Mouse (Mus musculus) embryonic facial prominence, embryonic 15.5 days (tissue): ENCODE measurements around the gene Entpd5. TPM values are rescaled to one million over a fixed set of nuclear protein-coding genes. Genes with fewer than 3 reads are reported as not detected.

Experiments
- ATAC-seq: fragments of 200-750 bp; cut with Nextera tagmentation; 2 replicates; pipeline ENCODE4 v1.8.0; 2017; ENCODE audit warnings: low read depth, moderate TSS enrichment; ENCODE audit not compliant: insufficient number of reproducible peaks, low FRiP score, low TSS enrichment
- H3K27ac ChIP-seq: fragments of 300-500 bp; sonication (generic); replicated peaks from 2 replicates; pipeline ENCODE4 v1.5.1; 2015; ENCODE audit warnings: mild to moderate bottlenecking, inconsistent platforms
- H3K27me3 ChIP-seq: fragments of 300-500 bp; sonication (generic); 2 replicates; pipeline ENCODE4 v1.6.1; 2015; ENCODE audit warnings: inconsistent platforms
- H3K36me3 ChIP-seq: fragments of 300-500 bp; sonication (generic); 2 replicates; pipeline ENCODE4 v1.6.1; 2015; ENCODE audit warnings: mild to moderate bottlenecking, inconsistent platforms
- H3K4me1 ChIP-seq: fragments of 300-500 bp; sonication (generic); 2 replicates; pipeline ENCODE4 v1.6.1; 2015; ENCODE audit warnings: inconsistent platforms
- H3K4me2 ChIP-seq: fragments of 300-500 bp; sonication (generic); replicated peaks from 2 replicates; pipeline ENCODE4 v1.6.1; 2015; ENCODE audit warnings: mild to moderate bottlenecking, inconsistent platforms
- H3K4me3 ChIP-seq: fragments of 300-500 bp; sonication (generic); replicated peaks from 2 replicates; pipeline ENCODE4 v1.5.1; 2015; ENCODE audit warnings: mild to moderate bottlenecking, inconsistent platforms
- H3K9ac ChIP-seq: fragments of 300-500 bp; sonication (generic); 2 replicates; pipeline ENCODE4 v1.6.1; 2015; ENCODE audit warnings: inconsistent platforms
- H3K9me3 ChIP-seq: fragments of 300-500 bp; sonication (generic); replicated peaks from 2 replicates; pipeline ENCODE4 v1.6.1; 2016; ENCODE audit warnings: inconsistent platforms
- WGBS: fragments of 180-500 bp; shearing (Covaris S2); methylation state at CpG from one replicate; pipeline ENCODE4 v1.1.7; 2015; 5-methylcytosine and 5-hydroxymethylcytosine counted together
- polyA plus RNA-seq: library from polyadenylated mRNA; unstranded; fragments of >200 nt; fragmentation: Nextera tagmentation; extraction: Ambion mirVana; gene quantifications from 2 replicates; pipeline ENCODE4 v1.2.1, GENCODE M21; 2015

Entpd5 gene
- polyA plus RNA-seq, 1 experiment from 2014 or later = 24.1 TPM

- no peak for ATAC-seq
- H3K4me2 ChIP-seq = no peak overlapping the region
- no peak overlapping the region for H3K9ac ChIP-seq
- H3K4me3 ChIP-seq = no peak overlapping the region
- WGBS = 65% methylated on average over 5 of the region's 5 CpGs
- no peaks in the 10 kb centered on the region for H3K4me1 ChIP-seq
- H3K9me3 ChIP-seq = no peaks in the 10 kb centered on the region
- H3K36me3 ChIP-seq = no peaks in the 10 kb centered on the region
- no peak overlapping the region for H3K27ac ChIP-seq
- H3K27me3 ChIP-seq = no peaks in the 10 kb centered on the region
Measured at GRCm38 (mm10) chr12:84398629-84399028, 10.2 kb downstream of the Entpd5 start.

GRCm38 (mm10) chr12:84397685-84398084, 11.1 kb downstream of the Entpd5 start:
- no peak for ATAC-seq
- no peaks in the 10 kb centered on the region for H3K36me3 ChIP-seq

GRCm38 (mm10) chr12:84396947-84397679, 11.7 kb downstream of the Entpd5 start:
- peak; percentile 85 for ATAC-seq
- H3K9me3 ChIP-seq = no peaks in the 10 kb centered on the region
- no peak overlapping the region; the same call in 1 of the 2 replicates for H3K27ac ChIP-seq
- WGBS = 69% methylated on average over 14 of the region's 14 CpGs
- no peak overlapping the region; the same call in 1 of the 2 replicates for H3K4me3 ChIP-seq
- no peaks in the 10 kb centered on the region for H3K4me1 ChIP-seq
- no peak overlapping the region for H3K9ac ChIP-seq
- H3K27me3 ChIP-seq = no peaks in the 10 kb centered on the region
- no peak overlapping the region for H3K4me2 ChIP-seq
- no peaks in the 10 kb centered on the region for H3K36me3 ChIP-seq

More at GRCm38 (mm10) chr12:84397685-84398084, 11.1 kb downstream of the Entpd5 start:
- no peaks in the 10 kb centered on the region for H3K9me3 ChIP-seq
- H3K27me3 ChIP-seq = no peaks in the 10 kb centered on the region
- H3K27ac ChIP-seq = no peak overlapping the region
- no peak overlapping the region for H3K9ac ChIP-seq
- H3K4me1 ChIP-seq = no peaks in the 10 kb centered on the region
- H3K4me2 ChIP-seq = no peak overlapping the region
- no peak overlapping the region for H3K4me3 ChIP-seq

- ATAC-seq = no peak
- H3K4me2 ChIP-seq = no peak overlapping the region
- H3K27me3 ChIP-seq = no peaks in the 10 kb centered on the region
- H3K9me3 ChIP-seq = no peaks in the 10 kb centered on the region
- no peaks in the 10 kb centered on the region for H3K4me1 ChIP-seq
- H3K9ac ChIP-seq = no peak overlapping the region
- no peak overlapping the region for H3K27ac ChIP-seq
- no peak overlapping the region for H3K4me3 ChIP-seq
- 83% methylated on average over 5 of the region's 5 CpGs for WGBS
- no peaks in the 10 kb centered on the region for H3K36me3 ChIP-seq
Measured at GRCm38 (mm10) chr12:84393847-84394246, 15.0 kb downstream of the Entpd5 start.

GRCm38 (mm10) chr12:84392681-84393080, 16.1 kb downstream of the Entpd5 start:
- Histone ChIP-seq H3K4me3 (no peak overlapping the region), H3K4me2 (no peak overlapping the region), H3K9me3 (no peaks in the 10 kb centered on the region), H3K27me3 (no peaks in the 10 kb centered on the region), H3K36me3 (no peaks in the 10 kb centered on the region), H3K27ac (no peak overlapping the region), H3K9ac (no peak overlapping the region), H3K4me1 (no peaks in the 10 kb centered on the region)
- no peak for ATAC-seq
- 91% methylated on average over 4 of the region's 4 CpGs for WGBS

- WGBS = 66% methylated on average over 6 of the region's 6 CpGs
- Histone ChIP-seq H3K4me1 (no peaks in the 10 kb centered on the region), H3K4me2 (no peak overlapping the region), H3K4me3 (no peak overlapping the region), H3K36me3 (no peaks in the 10 kb centered on the region), H3K27me3 (no peaks in the 10 kb centered on the region), H3K27ac (no peak overlapping the region), H3K9me3 (no peaks in the 10 kb centered on the region), H3K9ac (no peak overlapping the region)
- ATAC-seq = no peak
Measured at GRCm38 (mm10) chr12:84390336-84390735, 18.5 kb downstream of the Entpd5 start.

- H3K9me3 ChIP-seq = no peaks in the 10 kb centered on the region
- no peak overlapping the region for H3K27ac ChIP-seq
- WGBS = 65% methylated on average over 14 of the region's 14 CpGs
- no peaks in the 10 kb centered on the region for H3K4me1 ChIP-seq
- H3K36me3 ChIP-seq = no peaks in the 10 kb centered on the region
- H3K9ac ChIP-seq = no peak overlapping the region
- no peak overlapping the region for H3K4me2 ChIP-seq
- no peaks in the 10 kb centered on the region for H3K27me3 ChIP-seq
- H3K4me3 ChIP-seq = no peak overlapping the region
- no peak for ATAC-seq
Measured at GRCm38 (mm10) chr12:84388774-84389400, 19.9 kb downstream of the Entpd5 start.

GRCm38 (mm10) chr12:84388097-84388496, 20.7 kb downstream of the Entpd5 start:
- no peak overlapping the region for H3K4me2 ChIP-seq
- H3K4me1 ChIP-seq = no peaks in the 10 kb centered on the region
- WGBS = 81% methylated on average over 8 of the region's 8 CpGs
- no peak overlapping the region for H3K4me3 ChIP-seq
- no peaks in the 10 kb centered on the region for H3K36me3 ChIP-seq
- H3K9ac ChIP-seq = no peak overlapping the region
- no peak for ATAC-seq
- H3K27me3 ChIP-seq = no peaks in the 10 kb centered on the region
- no peak overlapping the region for H3K27ac ChIP-seq
- H3K9me3 ChIP-seq = no peaks in the 10 kb centered on the region

- H3K4me3 ChIP-seq = no peak overlapping the region
- no peak for ATAC-seq
- 92% methylated on average over 4 of the region's 4 CpGs for WGBS
- H3K9ac ChIP-seq = no peak overlapping the region
- H3K4me1 ChIP-seq = no peaks in the 10 kb centered on the region
- H3K27ac ChIP-seq = no peak overlapping the region
- no peaks in the 10 kb centered on the region for H3K27me3 ChIP-seq
- no peaks in the 10 kb centered on the region for H3K9me3 ChIP-seq
- H3K4me2 ChIP-seq = no peak overlapping the region
- no peaks in the 10 kb centered on the region for H3K36me3 ChIP-seq
Measured at GRCm38 (mm10) chr12:84385408-84385807, 23.4 kb downstream of the Entpd5 start.

- ATAC-seq = no peak
- Histone ChIP-seq H3K4me2 (no peak overlapping the region), H3K36me3 (no peaks in the 10 kb centered on the region), H3K9ac (no peak overlapping the region), H3K27me3 (no peaks in the 10 kb centered on the region), H3K4me3 (no peak overlapping the region), H3K4me1 (no peaks in the 10 kb centered on the region), H3K27ac (no peak overlapping the region), H3K9me3 (no peaks in the 10 kb centered on the region)
- 81% methylated on average over 5 of the region's 5 CpGs for WGBS
Measured at GRCm38 (mm10) chr12:84384644-84385081, 24.2 kb downstream of the Entpd5 start.

GRCm38 (mm10) chr12:84382369-84382768, 26.5 kb downstream of the Entpd5 start:
- Histone ChIP-seq H3K4me3 (no peak overlapping the region), H3K27me3 (no peaks in the 10 kb centered on the region), H3K9ac (no peak overlapping the region), H3K4me2 (no peak overlapping the region), H3K9me3 (no peaks in the 10 kb centered on the region), H3K27ac (no peak overlapping the region), H3K36me3 (no peaks in the 10 kb centered on the region), H3K4me1 (no peaks in the 10 kb centered on the region)
- no peak for ATAC-seq
- WGBS = 87% methylated on average over 4 of the region's 4 CpGs
